Comparison of ENCODE assay signal across 8 mouse cellular contexts in the genomic region with DNA sequence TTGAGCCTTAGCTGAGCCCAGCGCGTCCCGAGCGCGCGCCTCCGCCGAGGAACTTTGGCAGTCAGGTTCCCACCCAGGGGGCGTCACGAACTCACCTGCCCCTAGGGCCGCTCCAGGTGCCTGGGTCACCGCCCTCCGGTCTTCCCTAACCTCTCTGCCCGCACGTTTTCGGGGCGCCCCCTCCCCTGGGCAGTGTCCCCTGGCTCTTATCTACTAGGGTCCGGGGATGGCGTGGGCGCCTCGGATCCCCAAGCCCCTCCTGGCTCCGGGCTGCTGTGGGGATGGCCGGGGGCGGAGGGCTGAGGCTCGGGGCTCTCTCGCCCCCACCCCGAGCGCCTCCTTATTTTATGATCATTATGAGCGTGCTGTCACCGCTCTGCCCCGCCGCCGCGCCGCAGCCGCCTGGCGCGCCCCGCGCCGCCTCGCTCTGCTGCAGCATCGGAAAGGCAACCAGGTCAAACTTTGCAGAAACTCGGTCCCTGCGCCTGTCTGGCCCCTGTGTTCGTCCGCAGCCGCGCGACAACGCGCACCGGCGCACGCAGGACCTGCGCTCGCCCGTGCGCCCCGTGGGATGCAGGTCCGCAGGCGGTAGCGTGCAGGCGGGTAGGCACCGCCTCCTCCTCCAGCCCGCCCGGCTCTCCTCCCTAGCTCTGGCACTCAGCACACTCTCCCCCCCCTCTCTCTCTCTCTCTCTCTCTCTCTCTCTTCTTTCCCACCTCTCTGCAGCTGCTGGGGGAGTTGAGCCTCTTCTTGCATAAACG. TPM values are rescaled to one million over a fixed set of nuclear protein-coding genes. Genes with fewer than 3 reads are reported as not detected.
DNase-seq lines count a peak whose midpoint lies in the region; ATAC-seq and TF ChIP-seq lines count a peak whose summit lies in the region.

A gene (minus strand): TSS at position 747 of the 761 bp plus-strand sequence.

- no peak for TF ChIP-seq POLR2A in brain, embryonic 14.5 days (IDR thresholded peaks at IDR 0.05; ENCODE audit: borderline replicate concordance, extremely low read depth, insufficient read depth, insufficient read length, poor library complexity, severe bottlenecking)

- TF ChIP-seq CTCF in brain, embryonic 14.5 days (IDR thresholded peaks at IDR 0.05; ENCODE audit: borderline replicate concordance, extremely low read depth, insufficient read depth, insufficient read length), result no peak

- H3K27me3 ChIP-seq in forebrain, embryonic 15.5 days, result peaks cover 65% of the 10 kb centered on the region
- peaks cover 92% of the 10 kb centered on the region for H3K27me3 ChIP-seq in hindbrain, embryonic 10.5 days (ENCODE audit: insufficient read depth, poor library complexity, severe bottlenecking)
- H3K27me3 ChIP-seq in liver, embryonic 15.5 days, result peaks cover 37% of the 10 kb centered on the region

- no peak for DNase-seq in frontal cortex, postnatal 25 days (ENCODE audit: low spot score in 2 of 2)
- peak; percentile 85 for DNase-seq in brain, embryonic 14.5 days (ENCODE audit: low read depth)
- peak; percentile 52 for DNase-seq in hindbrain, embryonic 10.5 days (ENCODE audit: low spot score)
- peak; percentile 79 for DNase-seq in retina, postnatal 1 day
- DNase-seq in yolk sac, embryonic 10.5 days (ENCODE audit: low spot score), result peak; percentile 54

- H3K9me3 ChIP-seq in forebrain, embryonic 15.5 days, result no peaks in the 10 kb centered on the region
- no peaks in the 10 kb centered on the region; the same call in 1 of the 2 replicates for H3K9me3 ChIP-seq in hindbrain, embryonic 10.5 days
- H3K9me3 ChIP-seq in liver, embryonic 15.5 days (replicated peaks), result no peaks in the 10 kb centered on the region

- peak within 1 kb of the TSS; percentile 52 for H3K9ac ChIP-seq in forebrain, embryonic 15.5 days (replicated peaks)
- H3K9ac ChIP-seq in liver, embryonic 15.5 days, result peak within 1 kb of the TSS; percentile 95

- H3K27ac ChIP-seq in forebrain, embryonic 15.5 days (replicated peaks), result no peak within 1 kb of the TSS
- peak within 1 kb of the TSS; percentile 78 for H3K27ac ChIP-seq in hindbrain, embryonic 10.5 days
- H3K27ac ChIP-seq in liver, embryonic 15.5 days (replicated peaks), result peak within 1 kb of the TSS; percentile 97

- H3K4me2 ChIP-seq in forebrain, embryonic 15.5 days (replicated peaks), result peak within 1 kb of the TSS; percentile 95
- H3K4me2 ChIP-seq in liver, embryonic 15.5 days, result peak within 1 kb of the TSS; percentile 100

- peak; percentile 51 for ATAC-seq in frontal cortex, adult (ENCODE audit: low TSS enrichment)
- peak; percentile 84 for ATAC-seq in forebrain, embryonic 15.5 days (replicated peaks)
- peak; percentile 40 for ATAC-seq in liver, embryonic 15.5 days (ENCODE audit: insufficient read depth)

- peaks cover 27% of the 10 kb centered on the region for H3K4me1 ChIP-seq in forebrain, embryonic 15.5 days
- H3K4me1 ChIP-seq in hindbrain, embryonic 10.5 days (replicated peaks), result peaks cover 53% of the 10 kb centered on the region
- H3K4me1 ChIP-seq in liver, embryonic 15.5 days (replicated peaks), result peaks cover 66% of the 10 kb centered on the region

- H3K4me3 ChIP-seq in forebrain, embryonic 15.5 days, result peak within 1 kb of the TSS; percentile 79
- H3K4me3 ChIP-seq in hindbrain, embryonic 10.5 days, result peak within 1 kb of the TSS; percentile 78
- peak within 1 kb of the TSS; percentile 90 for H3K4me3 ChIP-seq in liver, embryonic 15.5 days (replicated peaks)

- no peaks in the 10 kb centered on the region for H3K36me3 ChIP-seq in forebrain, embryonic 15.5 days
- no peaks in the 10 kb centered on the region for H3K36me3 ChIP-seq in hindbrain, embryonic 10.5 days
- peaks cover 18% of the 10 kb centered on the region for H3K36me3 ChIP-seq in liver, embryonic 15.5 days (replicated peaks)

- under 1% methylated on average over 66 of the region's 68 CpGs for WGBS in forebrain, embryonic 15.5 days
- under 1% methylated on average over 68 of the region's 68 CpGs for WGBS in hindbrain, embryonic 10.5 days
- WGBS in liver, embryonic 15.5 days (ENCODE audit: insufficient replicate concordance), result under 1% methylated on average over 68 of the region's 68 CpGs

RNA-seq across cellular contexts. Expression of the gene that starts here (rescaled TPM):
- polyA plus RNA-seq in brain, embryonic 14.5 days (2012; rRNA removed), result 0.33 and 0.86 TPM in 2 replicates
- 0.46 and 0.54 TPM in 2 replicates for polyA plus RNA-seq in forebrain, embryonic 15.5 days (2015; fragmentation: Nextera tagmentation; extraction: Ambion mirVana)
- 1.5 and 2.2 TPM in 2 replicates for polyA plus RNA-seq in hindbrain, embryonic 10.5 days (2016; fragmentation: Nextera tagmentation; extraction: Ambion mirVana)
- polyA plus RNA-seq in liver, embryonic 15.5 days (2015; fragmentation: Nextera tagmentation; extraction: Ambion mirVana), result 11.4 TPM in 2 replicates

Comparison
In these comparisons a context has a peak if more than half of its experiments do, and no peak if none do; other contexts are left out.
1. Peak in DNase-seq in brain, embryonic 14.5 days; RNA of the gene not detected or under 1 TPM.
2. Peak in ATAC-seq, H3K4me3 ChIP-seq, H3K9ac ChIP-seq and H3K4me2 ChIP-seq in forebrain, embryonic 15.5 days; RNA of the gene not detected or under 1 TPM.
3. DNase-seq: peak in hindbrain, embryonic 10.5 days (single experiment), retina, postnatal 1 day (single experiment) and yolk sac, embryonic 10.5 days (single experiment); none in frontal cortex, postnatal 25 days (0 of 2).
4. Peak in every context shown above with its lines, with median percentiles within 50 percentile points of each other: ATAC-seq and H3K4me3 ChIP-seq.